Mouse (Mus musculus): ENCODE measurements around the gene Aldh3a1. TPM values are rescaled to one million over a fixed set of nuclear protein-coding genes. Genes with fewer than 3 reads are reported as not detected.

The Aldh3a1 gene
- 0.08 TPM in 1 of 2 replicates, not detected in the other for total RNA-seq (2012; rRNA removed)
- polyA plus RNA-seq (2012; ENCODE audit: insufficient read depth in 1 of 2, insufficient read length in 2 of 2, low read depth in 1 of 2, low replicate concordance in 2 of 2, missing spikeins in 1 of 2): not detected

DNA sequence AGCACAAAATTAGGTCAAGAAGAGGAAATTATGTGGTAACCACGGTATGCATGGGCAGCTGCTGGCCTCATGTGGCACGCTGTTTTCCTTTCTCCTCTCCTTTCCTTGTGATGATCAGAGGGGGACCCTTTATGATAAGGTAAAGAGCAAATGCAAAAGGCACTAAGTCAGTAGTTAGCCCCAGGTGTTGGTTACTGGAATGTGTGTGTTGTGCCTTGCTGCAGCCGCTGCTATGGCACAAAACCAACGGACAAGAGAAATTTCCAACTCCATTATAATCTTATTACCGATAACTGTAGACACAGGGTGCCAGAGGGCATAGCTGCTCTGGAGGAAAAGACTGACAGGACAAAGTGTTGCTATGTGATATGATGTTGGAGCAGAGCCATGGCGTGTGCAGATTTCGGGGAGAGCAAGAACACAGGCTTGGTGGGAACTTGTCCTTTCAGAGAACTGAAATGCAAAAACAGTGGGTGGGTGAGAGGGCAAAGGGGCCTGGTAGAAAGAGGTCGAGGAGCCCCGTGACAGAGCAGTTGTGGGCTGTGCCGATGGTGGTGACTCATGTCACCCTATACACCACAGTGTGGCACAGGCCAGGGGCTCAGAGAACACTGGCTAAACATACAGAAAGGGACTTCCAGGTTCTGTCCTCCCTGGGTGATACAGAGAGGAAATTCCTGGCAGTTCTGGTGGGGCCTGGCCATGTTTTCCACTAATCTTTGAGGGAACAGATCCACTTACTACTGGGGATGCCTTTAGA, at the start of gene Aldh3a1:
Gene Aldh3a1, plus strand, starts transcription at position 51 of the 760 bp plus-strand sequence.
- H3K4me3 ChIP-seq (ENCODE audit: control insufficient read depth in 1 of 2, insufficient read depth in 1 of 2, low read depth in 2 of 2, low read length in 2 of 2): no peak within 1 kb of the TSS
- TF ChIP-seq USF1 (IDR thresholded peaks at IDR 0.05; ENCODE audit: low read depth, low read length): no peak
- no peak for TF ChIP-seq POLR2AphosphoS2 (IDR thresholded peaks at IDR 0.05; ENCODE audit: low read length)
- H3K27ac ChIP-seq (ENCODE audit: control insufficient read depth, low read depth, low read length): no peak within 1 kb of the TSS
- H3K9ac ChIP-seq (ENCODE audit: control insufficient read depth, low read depth, low read length, poor library complexity, severe bottlenecking): no peak within 1 kb of the TSS
- no peaks in the 10 kb centered on the region for H3K36me3 ChIP-seq (ENCODE audit: control insufficient read depth in 1 of 2, insufficient read depth in 2 of 2, low read length in 2 of 2)
- no peaks in the 10 kb centered on the region for H3K4me1 ChIP-seq (ENCODE audit: control insufficient read depth in 1 of 2, insufficient read depth in 2 of 2, low read length in 2 of 2)
- peaks cover 4 to 5% of the 10 kb centered on the region in 2 experiments; a peak in 3 of 4 replicates for H3K27me3 ChIP-seq (ENCODE audit: control insufficient read depth in 1 of 2, insufficient read depth in 2 of 2, low read length in 2 of 2)
- no peak for DNase-seq (ENCODE audit: low read depth, low spot score)
- no peaks in the 10 kb centered on the region for H3K79me2 ChIP-seq (ENCODE audit: control insufficient read depth, insufficient read depth, low read length, poor library complexity)
- no peaks in the 10 kb centered on the region for H3K9me3 ChIP-seq (replicated peaks; ENCODE audit: insufficient read depth, low read length)

DNA sequence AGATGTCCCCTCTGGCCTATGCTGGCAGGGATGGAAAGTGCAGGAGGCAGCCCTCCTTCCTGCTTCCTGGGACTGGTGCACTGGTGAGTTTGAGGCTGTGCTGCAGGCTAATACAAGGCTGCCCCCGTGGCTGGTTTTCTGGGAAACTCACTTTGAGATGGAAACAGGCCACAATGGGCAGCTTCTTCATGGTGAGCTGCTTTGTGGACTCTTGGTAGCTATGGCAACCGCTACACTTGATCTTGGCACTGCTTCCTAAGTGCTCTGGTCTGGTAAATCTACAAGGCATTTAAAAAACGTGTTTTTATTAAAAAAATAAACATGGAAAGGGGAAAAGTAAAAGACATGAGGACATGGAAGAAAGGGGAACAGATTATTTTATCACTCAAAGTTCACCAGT, 49.2 kb upstream of the Aldh3a1 start:
- Histone ChIP-seq H3K36me3 (ENCODE audit: control insufficient read depth in 1 of 2, insufficient read depth in 2 of 2, low read length in 2 of 2) (peaks cover 0 to 9% of the 10 kb centered on the region in 2 experiments; a peak in 2 of 4 replicates), H3K27ac (ENCODE audit: control insufficient read depth, low read depth, low read length) (no peak overlapping the region), H3K4me3 (ENCODE audit: control insufficient read depth in 1 of 2, insufficient read depth in 1 of 2, low read depth in 2 of 2, low read length in 2 of 2) (no peak overlapping the region), H3K79me2 (ENCODE audit: control insufficient read depth, insufficient read depth, low read length, poor library complexity) (no peaks in the 10 kb centered on the region), H3K9me3 (replicated peaks; ENCODE audit: insufficient read depth, low read length) (no peaks in the 10 kb centered on the region), H3K9ac (ENCODE audit: control insufficient read depth, low read depth, low read length, poor library complexity, severe bottlenecking) (no peak overlapping the region), H3K27me3 (ENCODE audit: control insufficient read depth in 1 of 2, insufficient read depth in 2 of 2, low read length in 2 of 2) (no peaks in the 10 kb centered on the region), H3K4me1 (ENCODE audit: control insufficient read depth in 1 of 2, insufficient read depth in 2 of 2, low read length in 2 of 2) (no peaks in the 10 kb centered on the region)
- TF ChIP-seq BHLHE40 (IDR thresholded peaks at IDR 0.05; ENCODE audit: borderline replicate concordance, low read depth, low read length) (no peak), MYC (IDR thresholded peaks at IDR 0.05; ENCODE audit: low read depth, low read length) (no peak)
- no peak for DNase-seq (ENCODE audit: low read depth, low spot score)

DNA sequence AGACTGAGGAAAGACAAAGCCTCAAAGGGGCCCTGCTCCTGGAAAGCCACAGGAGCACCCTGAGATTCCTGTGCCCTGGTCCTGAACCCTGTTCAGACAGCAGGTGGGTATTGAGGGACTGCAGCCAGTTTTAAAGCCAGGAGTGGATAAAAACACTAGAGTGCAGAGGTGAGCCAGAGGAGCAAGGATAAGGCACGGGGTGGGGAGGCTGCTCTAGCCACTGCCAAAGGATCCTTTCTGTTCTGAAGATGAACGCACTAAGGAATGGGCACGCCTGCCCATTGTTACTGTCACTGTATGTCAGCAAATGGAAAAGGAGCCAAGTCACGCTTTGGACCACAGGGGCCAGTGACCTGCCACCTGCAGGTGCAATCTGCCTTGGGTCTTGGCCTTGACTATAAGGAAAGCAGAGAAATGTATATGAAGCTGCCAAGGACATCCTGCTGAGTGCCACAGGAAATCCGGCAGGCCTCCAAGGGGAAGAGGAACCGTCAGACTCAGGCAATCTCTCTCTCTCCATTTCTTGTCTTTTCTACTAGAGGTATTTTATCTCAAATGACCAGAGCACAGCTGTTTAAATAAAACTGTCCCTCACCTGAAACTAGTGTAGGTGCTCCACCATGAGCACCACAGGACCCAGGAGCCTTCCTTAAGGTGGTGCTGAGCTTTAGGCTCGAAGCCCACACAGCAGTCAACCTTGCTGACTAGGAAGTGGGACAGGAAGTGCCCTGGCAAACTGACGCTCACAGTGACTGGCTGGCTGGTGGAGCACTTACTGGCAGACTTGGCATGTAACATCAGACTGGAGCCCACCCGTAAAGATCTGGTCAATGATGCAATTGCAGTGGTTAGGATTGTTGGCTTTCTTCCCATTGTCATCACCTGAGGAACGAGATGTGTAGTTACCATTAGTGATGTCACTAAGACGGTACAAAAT, 47.3 kb upstream of the Aldh3a1 start:
- Histone ChIP-seq H3K36me3 (ENCODE audit: control insufficient read depth in 1 of 2, insufficient read depth in 2 of 2, low read length in 2 of 2) (peaks cover 0 to 8% of the 10 kb centered on the region in 2 experiments; a peak in 2 of 4 replicates), H3K4me3 (ENCODE audit: control insufficient read depth in 1 of 2, insufficient read depth in 1 of 2, low read depth in 2 of 2, low read length in 2 of 2) (no peak overlapping the region), H3K79me2 (ENCODE audit: control insufficient read depth, insufficient read depth, low read length, poor library complexity) (no peaks in the 10 kb centered on the region), H3K9me3 (replicated peaks; ENCODE audit: insufficient read depth, low read length) (no peaks in the 10 kb centered on the region), H3K9ac (ENCODE audit: control insufficient read depth, low read depth, low read length, poor library complexity, severe bottlenecking) (no peak overlapping the region), H3K27ac (ENCODE audit: control insufficient read depth, low read depth, low read length) (no peak overlapping the region), H3K27me3 (ENCODE audit: control insufficient read depth in 1 of 2, insufficient read depth in 2 of 2, low read length in 2 of 2) (no peaks in the 10 kb centered on the region), H3K4me1 (ENCODE audit: control insufficient read depth in 1 of 2, insufficient read depth in 2 of 2, low read length in 2 of 2) (no peaks in the 10 kb centered on the region)
- no peak for DNase-seq (ENCODE audit: low read depth, low spot score)
- TF ChIP-seq ZC3H11A (IDR thresholded peaks at IDR 0.05; ENCODE audit: low read depth, low read length) (no peak), CHD2 (IDR thresholded peaks at IDR 0.05; ENCODE audit: low read length) (no peak), MYC (IDR thresholded peaks at IDR 0.05; ENCODE audit: low read depth, low read length) (no peak), SIN3A (IDR thresholded peaks at IDR 0.05; ENCODE audit: low read length) (no peak), UBTF (IDR thresholded peaks at IDR 0.05; ENCODE audit: borderline replicate concordance, insufficient read depth, low read depth, low read length) (no peak), ELF1 (IDR thresholded peaks at IDR 0.05; ENCODE audit: low read depth, low read length) (no peak)
